Mouse (Mus musculus) mouse embryonic stem cell (cell line): Measurements from ENCODE around the gene Syn3.

Experiments used
- in situ Hi-C, 2 experiments: fragments of 300-500 bp; cut with MboI; formaldehyde crosslinking; loops; 1 replicate in 1 of 2; 3 replicates in 1 of 2; pipeline ENCODE4 v1.14.3; 2019 to 2020; ENCODE audit warnings: low sequenced_read_pairs in 2 of 2, low pct_unique_long_range_greater_than_20kb in 1 of 2, mixed read lengths in 1 of 2; ENCODE audit not compliant: unreplicated experiment in 1 of 2

The Syn3 gene

DNA sequence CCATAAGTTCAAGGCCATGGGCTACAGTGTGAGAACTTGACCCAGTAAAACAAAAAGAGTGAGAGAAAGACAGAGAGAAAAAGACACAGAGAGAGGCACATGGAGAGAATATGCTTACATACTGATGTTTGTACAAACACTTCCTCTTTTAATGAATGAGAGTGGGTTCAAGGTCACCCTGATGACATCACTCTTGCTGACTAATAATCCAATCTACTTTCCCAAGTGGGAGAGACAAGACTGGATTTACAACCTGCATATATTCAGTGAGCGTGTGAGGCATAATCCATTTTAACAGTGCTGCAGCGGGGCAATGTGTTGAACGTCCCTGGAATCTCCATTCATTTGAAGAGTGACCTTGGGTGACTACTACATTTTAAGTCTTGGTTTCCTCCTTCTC is 256.0 kb downstream of the Syn3 start:
- in situ Hi-C loops, result no loop called here

- in situ Hi-C loops, result no loop called here
Observed at GRCm38 (mm10) chr10:86230006-86230405, 268.7 kb downstream of the Syn3 start.

- in situ Hi-C loops, result no loop called here
Observed at GRCm38 (mm10) chr10:86225480-86225879, 273.2 kb downstream of the Syn3 start.

DNA sequence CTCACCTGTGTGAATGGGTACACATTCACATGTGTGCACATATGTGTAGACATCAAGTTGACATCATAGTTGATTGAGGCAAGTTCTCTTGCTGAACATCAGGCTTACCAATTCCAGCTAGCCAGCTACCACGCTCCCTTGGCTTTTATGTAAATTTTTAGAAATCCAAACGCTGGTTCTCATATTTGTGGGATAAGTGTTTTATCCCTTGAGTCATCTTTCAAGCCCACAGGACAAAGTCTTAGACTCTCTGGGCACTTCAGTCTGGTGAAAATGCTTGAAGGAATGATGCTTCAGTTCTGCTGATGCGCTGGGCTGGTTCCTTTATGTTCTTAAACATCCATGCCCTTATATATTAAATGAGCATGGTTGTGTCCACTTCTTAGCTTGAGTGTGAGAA is 279.7 kb downstream of the Syn3 start:
- in situ Hi-C loops, result no loop called here

DNA sequence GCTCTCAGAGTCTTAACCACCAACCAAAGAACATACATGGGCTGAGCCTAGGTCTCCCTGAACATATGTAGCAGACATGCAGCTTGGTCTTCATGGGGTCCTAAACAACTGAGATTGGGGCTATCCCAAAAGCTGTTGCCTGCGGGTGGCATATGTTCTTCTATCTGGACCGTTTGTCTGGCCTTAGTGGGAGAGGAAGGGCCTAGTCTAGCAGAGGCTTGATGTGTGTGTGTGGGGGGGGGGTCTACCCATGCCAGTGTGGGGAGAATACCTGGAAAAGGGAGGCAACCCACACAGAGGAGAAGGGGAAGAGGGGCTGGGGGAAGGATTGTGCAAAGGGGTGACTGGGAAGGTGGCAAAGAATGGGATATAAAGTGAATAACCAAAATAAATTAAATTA is 281.9 kb downstream of the Syn3 start:
- in situ Hi-C loops, result no loop called here

DNA sequence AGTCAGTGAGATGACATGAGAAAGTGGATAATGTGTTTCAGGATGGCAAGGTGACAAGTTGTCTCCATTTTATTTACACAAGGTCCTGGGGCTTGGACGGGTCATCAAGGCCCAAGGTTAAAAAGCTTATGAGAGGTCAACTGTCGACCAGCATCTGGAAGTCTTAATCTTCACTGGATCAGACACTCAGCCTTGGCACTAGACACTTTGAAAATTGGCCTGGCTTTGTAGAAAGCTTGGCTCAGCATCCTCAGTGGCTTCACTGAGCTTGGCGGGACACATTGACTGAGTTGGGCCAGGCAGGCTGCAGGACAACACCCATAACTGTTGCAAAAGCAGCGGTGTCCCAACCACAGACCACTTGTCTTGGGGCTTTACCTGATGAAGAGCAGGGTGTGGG is 286.6 kb downstream of the Syn3 start:
- in situ Hi-C loops, result no loop called here

GRCm38 (mm10) chr10:86203915-86204314 is 294.8 kb downstream of the Syn3 start:
- in situ Hi-C loops, result no loop called here

- in situ Hi-C loops, result no loop called here
Observed at GRCm38 (mm10) chr10:86203175-86203574, 295.5 kb downstream of the Syn3 start.

- in situ Hi-C loops, result no loop called here
Observed at GRCm38 (mm10) chr10:86201826-86202225, 296.9 kb downstream of the Syn3 start.

GRCm38 (mm10) chr10:86201006-86201405 is 297.7 kb downstream of the Syn3 start:
- in situ Hi-C loops, result no loop called here

- in situ Hi-C loops, result loop anchor here in 1 of 2 experiments (25.0 kb wide), 1 partner anchor 266 kb away; no protein-coding TSS in a partner anchor
Observed at GRCm38 (mm10) chr10:86196414-86197025, 302.2 kb downstream of the Syn3 start.

DNA sequence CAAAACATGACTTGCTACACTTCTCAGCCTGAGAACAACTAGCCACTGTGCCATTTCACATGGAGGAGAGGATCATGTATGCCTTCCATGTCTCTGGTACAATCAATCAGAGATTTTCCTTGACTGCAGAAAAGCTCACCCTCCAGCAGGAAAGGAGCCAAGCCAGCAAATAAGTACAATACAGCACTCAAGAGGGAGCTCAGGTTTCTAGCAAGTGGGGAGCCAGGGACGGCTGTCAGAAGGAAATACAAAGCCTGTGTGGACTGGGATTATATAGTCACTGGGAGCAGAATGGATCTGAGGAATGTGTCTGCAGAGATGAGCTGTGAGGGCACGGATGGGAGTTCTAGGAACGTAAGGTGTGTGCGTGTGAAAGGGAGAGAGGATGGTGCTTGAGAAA is 304.0 kb downstream of the Syn3 start:
- in situ Hi-C loops, result loop anchor here in 1 of 2 experiments (25.0 kb wide), 1 partner anchor 268 kb away; no protein-coding TSS in a partner anchor

GRCm38 (mm10) chr10:86193863-86194434 is 304.7 kb downstream of the Syn3 start:
- in situ Hi-C loops, result loop anchor here in 1 of 2 experiments (25.0 kb wide), 1 partner anchor 268 kb away; no protein-coding TSS in a partner anchor

DNA sequence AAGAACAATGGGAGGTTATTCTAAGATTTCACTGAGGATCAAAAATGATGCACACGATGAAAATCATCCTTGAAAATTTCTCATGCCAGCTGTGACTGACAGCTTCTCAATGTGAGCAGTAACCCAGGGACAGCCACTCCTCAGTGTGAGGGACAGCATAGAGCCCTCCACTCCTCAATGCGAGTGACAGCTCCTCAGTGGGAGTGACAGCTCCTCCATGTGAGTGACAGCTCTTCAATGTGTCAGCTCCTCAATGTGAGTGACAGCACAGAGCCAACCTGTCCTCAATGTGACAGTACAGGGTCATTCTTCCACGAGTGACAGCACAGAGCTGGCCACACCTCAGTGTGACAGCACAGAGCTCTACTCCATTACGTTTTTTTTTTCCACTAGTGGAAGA is 310.1 kb downstream of the Syn3 start:
- in situ Hi-C loops, result loop anchor here in 1 of 2 experiments (25.0 kb wide), 1 partner anchor 274 kb away; no protein-coding TSS in a partner anchor

DNA sequence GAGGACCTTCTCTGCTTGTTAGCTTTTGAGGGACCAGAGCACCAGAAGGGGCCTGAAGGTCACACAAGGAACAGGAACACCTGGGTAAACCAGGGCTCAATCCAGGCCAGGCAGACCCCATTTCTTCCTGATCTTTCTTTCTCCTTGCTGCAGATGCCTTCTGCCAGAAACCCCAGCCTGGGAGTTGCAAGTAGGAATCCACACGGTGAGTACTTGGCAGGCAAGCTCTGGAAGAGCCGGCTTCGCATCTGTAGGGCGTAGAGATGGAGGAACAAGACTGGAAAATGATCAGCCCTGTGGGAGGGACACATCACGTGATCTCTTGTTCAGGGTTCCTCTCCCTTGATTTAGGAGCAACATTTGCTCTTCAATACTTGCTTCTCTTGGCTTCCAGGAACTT is 310.8 kb downstream of the Syn3 start:
- in situ Hi-C loops, result loop anchor here in 1 of 2 experiments (25.0 kb wide), 1 partner anchor 274 kb away; no protein-coding TSS in a partner anchor

DNA sequence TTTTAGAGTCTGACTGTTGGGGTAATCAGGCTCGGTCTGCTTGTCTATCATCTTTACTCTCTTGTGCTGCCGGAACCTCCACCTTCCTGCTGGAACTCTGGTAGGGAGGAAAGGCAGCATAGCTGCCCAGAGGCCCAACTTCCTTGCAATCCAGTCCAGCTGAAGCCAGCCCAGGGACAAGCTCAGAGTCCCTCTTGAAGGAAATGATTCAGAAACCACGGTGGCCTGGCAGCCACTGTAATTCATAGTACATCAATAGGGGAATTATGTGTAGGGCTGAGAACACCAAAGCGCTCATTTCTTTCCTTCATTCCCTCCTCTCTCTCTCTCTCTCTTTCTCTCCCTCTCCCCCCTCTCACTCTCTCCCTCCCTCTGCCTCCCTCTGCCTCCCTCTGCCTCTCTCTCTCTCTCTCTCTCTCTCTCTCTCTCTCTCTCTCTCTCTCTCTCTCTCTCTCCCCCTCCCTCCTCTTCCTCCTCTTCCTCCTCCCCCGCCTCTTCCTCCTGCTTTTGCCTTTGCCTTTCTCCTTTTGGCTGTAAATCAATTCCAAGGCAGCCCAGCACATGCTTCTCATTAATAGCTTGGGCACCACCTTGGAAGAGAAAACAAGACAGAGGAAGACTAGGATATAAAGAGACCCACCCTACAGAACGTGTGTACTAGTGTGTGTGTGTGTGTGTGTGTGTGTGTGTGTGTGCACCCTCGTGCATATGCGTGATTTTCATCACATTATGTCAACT is 315.4 kb downstream of the Syn3 start:
- in situ Hi-C loops, result loop anchor here in 1 of 2 experiments (25.0 kb wide), 1 partner anchor 279 kb away; no protein-coding TSS in a partner anchor

DNA sequence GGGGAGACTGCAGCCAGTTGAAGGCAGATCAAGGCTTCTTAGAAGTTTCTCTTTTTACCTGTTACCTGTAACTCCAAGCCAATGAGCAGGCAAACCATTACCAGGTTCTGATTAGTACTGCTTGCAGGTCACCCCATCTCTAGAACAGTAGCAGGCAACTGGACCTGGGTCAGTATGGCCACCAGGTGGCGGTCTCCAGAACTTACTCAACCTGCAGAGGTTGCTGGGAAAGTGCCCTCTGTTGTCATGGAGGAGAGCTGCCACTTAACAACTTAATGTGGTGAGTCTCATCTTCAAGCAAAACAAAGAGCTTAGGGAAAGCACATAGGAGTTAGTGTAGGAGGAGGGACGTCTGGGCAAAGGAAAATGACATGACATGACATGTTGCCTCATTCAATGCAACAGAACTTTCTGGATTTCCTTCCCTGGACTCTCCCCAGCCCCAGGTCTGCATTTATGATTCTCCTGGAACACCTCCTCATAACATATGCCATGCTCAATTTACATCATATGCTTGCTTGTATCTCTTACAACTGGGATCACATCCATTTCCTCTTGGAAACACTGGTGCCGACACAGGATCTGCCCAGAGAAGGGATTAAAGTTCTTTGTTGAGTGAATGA is 316.4 kb downstream of the Syn3 start:
- in situ Hi-C loops, result loop anchor here in 1 of 2 experiments (25.0 kb wide), 1 partner anchor 280 kb away; no protein-coding TSS in a partner anchor

- in situ Hi-C loops, result loop anchor here in 1 of 2 experiments (25.0 kb wide), 1 partner anchor 286 kb away; no protein-coding TSS in a partner anchor
Observed at GRCm38 (mm10) chr10:86176411-86176810, 322.3 kb downstream of the Syn3 start.

DNA sequence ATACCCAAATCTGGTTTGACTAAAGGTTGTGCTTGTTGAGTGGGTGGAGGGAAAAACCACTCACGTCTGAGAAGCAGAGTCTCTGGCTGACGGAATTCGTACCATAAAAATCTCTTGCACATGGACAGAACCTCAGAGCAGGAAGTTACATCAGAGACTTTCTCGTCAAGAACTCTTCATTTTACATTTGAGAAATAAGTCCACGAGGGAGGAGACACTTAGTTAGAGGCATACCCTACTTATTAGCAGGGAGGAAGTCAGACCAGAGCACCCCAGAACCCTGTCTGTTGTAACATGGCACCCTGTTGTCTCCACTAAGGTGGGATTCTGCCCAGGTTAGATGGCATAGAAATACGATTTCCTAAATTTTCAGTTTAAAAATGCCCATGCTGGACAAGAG is 324.7 kb downstream of the Syn3 start:
- in situ Hi-C loops, result no loop called here
